Mouse (Mus musculus): ENCODE results near the gene Car11.

DNA sequence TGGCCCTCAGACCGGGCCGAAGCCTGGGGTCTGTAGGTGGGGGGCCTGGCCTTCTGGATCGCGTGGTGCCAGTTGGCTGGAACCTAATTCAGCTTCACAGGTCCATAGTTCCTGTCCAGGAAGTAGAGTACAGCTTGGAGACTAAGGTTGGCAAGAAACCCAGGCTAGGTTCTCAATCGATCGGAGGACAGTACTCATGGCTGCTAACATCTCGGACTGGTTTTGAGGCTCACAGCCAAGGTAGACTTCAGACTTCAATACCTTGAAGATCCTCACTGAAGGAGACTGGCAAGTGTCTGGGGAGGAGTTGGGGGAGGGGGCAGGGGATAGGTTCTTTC lies 21.6 kb downstream of the Car11 start:
- TF ChIP-seq CTCF (IDR thresholded peaks at IDR 0.05; ENCODE audit: low read depth): no peak
- no peak for TF ChIP-seq EP300 (IDR thresholded peaks at IDR 0.05; ENCODE audit: low read depth)

Data from heart, postnatal 0 days (tissue).